Mouse (Mus musculus): ENCODE measurements around the gene Prcc.

DNA sequence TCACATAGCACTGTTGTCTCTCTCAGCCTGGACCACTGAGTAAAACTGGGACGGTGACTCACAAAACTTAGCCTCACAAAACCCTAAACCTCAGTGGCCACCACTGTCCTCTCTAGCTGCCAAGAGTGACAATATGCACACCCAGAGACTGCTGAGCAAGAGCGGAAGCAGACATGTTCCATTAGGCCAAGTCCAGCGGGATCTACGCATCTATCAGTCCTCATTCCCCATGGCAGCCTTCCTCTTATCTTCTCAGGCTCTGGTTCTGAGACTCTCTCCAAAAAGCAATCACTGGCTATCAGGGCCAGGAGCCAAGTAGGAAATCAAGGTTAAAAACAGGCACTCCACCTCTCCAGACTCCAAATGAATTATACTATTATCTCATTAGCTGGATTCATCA lies 7.7 kb downstream of the Prcc start:
- TF ChIP-seq CTCF (IDR thresholded peaks at IDR 0.05; ENCODE audit: borderline replicate concordance, insufficient read depth, low read length) (no peak), POLR2A (IDR thresholded peaks at IDR 0.05; ENCODE audit: low read depth, low read length) (no peak)

All from embryonic fibroblast, embryonic 13.5 days (primary cell).